Mouse (Mus musculus): ENCODE measurements around the gene Eml1.

DNA sequence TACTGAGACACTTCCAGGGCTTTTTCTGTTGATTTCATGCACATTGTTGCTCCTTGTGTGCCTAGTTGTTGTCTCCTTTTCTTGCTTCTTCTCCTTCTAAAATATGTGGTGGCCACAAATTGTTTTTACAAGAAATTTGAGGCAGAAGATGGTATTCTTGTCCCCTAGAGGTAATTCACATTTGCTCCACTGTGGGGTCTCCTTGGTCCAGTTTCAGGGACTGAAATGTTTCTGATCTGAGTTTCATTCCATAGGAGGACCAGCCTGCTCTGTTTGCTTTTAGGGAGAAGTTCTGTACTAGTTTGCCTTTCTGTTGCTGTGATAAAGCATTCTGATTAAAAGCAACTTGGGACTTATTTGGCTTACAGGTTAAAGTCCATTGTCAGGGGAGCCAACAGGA is 187.4 kb downstream of the Eml1 start:
- TF ChIP-seq POLR2A (IDR thresholded peaks at IDR 0.05; ENCODE audit: insufficient read depth, low read length) (no peak), CTCF (IDR thresholded peaks at IDR 0.05; ENCODE audit: low read depth, low read length) (no peak)

Data from ES-Bruce4 (cell line).